Mouse (Mus musculus) activated CD4-positive, CD25-positive, alpha-beta regulatory T cell (primary cell): ENCODE measurements around the gene Olfr16. TPM values are rescaled to one million over a fixed set of nuclear protein-coding genes. Genes with fewer than 3 reads are reported as not detected.

Experiments
- polyA plus RNA-seq, 2 experiments: library from polyadenylated mRNA; unstranded; fragments of 100-300 nt; shearing (Covaris generic); gene quantifications; one replicate each; pipeline ENCODE4 v1.2.1; 2017

Gene Olfr16
- under 1 TPM in 1 of 2 experiments, not detected in 1; 0.18 TPM for polyA plus RNA-seq

GRCm38 (mm10) chr1:172950160-172950559, at the start of gene Olfr16:
Gene Olfr16 (plus strand): TSS chr1:172950409.

Other genes starting within 250 kb of the Olfr16 start
- not detected for gene Apcs, start 55.4 kb upstream of the Olfr16 start, polyA plus RNA-seq
- gene Olfr1408, start 187.0 kb downstream of the Olfr16 start, polyA plus RNA-seq: under 1 TPM in 1 of 2 experiments, not detected in 1; 0.05 TPM
- under 1 TPM in 1 of 2 experiments, not detected in 1; 0.27 TPM for gene Olfr1406, start 240.2 kb downstream of the Olfr16 start, polyA plus RNA-seq
- not detected for gene Olfr218, start 247.4 kb downstream of the Olfr16 start, polyA plus RNA-seq